Mouse (Mus musculus) MEL (cell line): Measurements from ENCODE around the gene Nkd1. TPM values are rescaled to one million over a fixed set of nuclear protein-coding genes. Genes with fewer than 3 reads are reported as not detected.

ENCODE experiments used
- DNase-seq: peaks from one replicate; pipeline ENCODE4 v3.0.0; 2011; ENCODE audit warnings: low read depth, low spot score
- H3K27ac ChIP-seq: 2 replicates; pipeline ENCODE4 v1.5.1; 2012; ENCODE audit warnings: low read depth, mild to moderate bottlenecking, control low read depth, low read length, moderate library complexity; ENCODE audit not compliant: control insufficient read depth
- H3K27me3 ChIP-seq, 2 experiments: fragments of 150-350 bp in 1 of 2; sonication (generic) in 1 of 2; 2 replicates each; pipeline ENCODE4 v1.6.1; 2012; ENCODE audit warnings: low read length in 2 of 2, mild to moderate bottlenecking in 2 of 2, improper control_type of control experiment in 1 of 2, moderate library complexity in 1 of 2; ENCODE audit not compliant: insufficient read depth in 2 of 2, control insufficient read depth in 1 of 2
- H3K36me3 ChIP-seq, 2 experiments: 2 replicates each; pipeline ENCODE4 v1.6.1; 2012 to 2014; ENCODE audit warnings: low read length in 2 of 2, improper control_type of control experiment in 1 of 2, inconsistent platforms in 1 of 2, mild to moderate bottlenecking in 1 of 2; ENCODE audit not compliant: insufficient read depth in 2 of 2, control insufficient read depth in 1 of 2
- H3K4me1 ChIP-seq, 2 experiments: fragments of 150-350 bp in 1 of 2; sonication (generic) in 1 of 2; 2 replicates each; pipeline ENCODE4 v1.6.1; 2012; ENCODE audit warnings: low read length in 2 of 2, improper control_type of control experiment in 1 of 2, mild to moderate bottlenecking in 1 of 2; ENCODE audit not compliant: insufficient read depth in 2 of 2, control insufficient read depth in 1 of 2
- H3K4me3 ChIP-seq, 2 experiments: fragments of 150-350 bp in 1 of 2; sonication (generic) in 1 of 2; 2 replicates each; pipeline ENCODE4 v1.5.1; 2012; ENCODE audit warnings: low read depth in 2 of 2, low read length in 2 of 2, mild to moderate bottlenecking in 2 of 2, moderate library complexity in 2 of 2, control low read depth in 1 of 2, improper control_type of control experiment in 1 of 2; ENCODE audit not compliant: control insufficient read depth in 1 of 2, insufficient read depth in 1 of 2
- H3K79me2 ChIP-seq: 2 replicates; pipeline ENCODE4 v1.6.1; 2012; ENCODE audit warnings: mild to moderate bottlenecking, low read length, moderate library complexity; ENCODE audit not compliant: control insufficient read depth, poor library complexity, insufficient read depth
- H3K9ac ChIP-seq: 2 replicates; pipeline ENCODE4 v1.6.1; 2012; ENCODE audit warnings: low read depth, mild to moderate bottlenecking, control low read depth, low read length, moderate library complexity; ENCODE audit not compliant: control insufficient read depth, poor library complexity, severe bottlenecking
- H3K9me3 ChIP-seq: fragments of 150-350 bp; sonication (generic); replicated peaks from 2 replicates; pipeline ENCODE4 v1.6.1; 2012; ENCODE audit warnings: mild to moderate bottlenecking, low read length, improper control_type of control experiment, moderate library complexity; ENCODE audit not compliant: insufficient read depth
- BHLHE40 ChIP-seq: IDR thresholded peaks from 2 replicates; pipeline ENCODE4 v1.6.1; 2012; ENCODE audit warnings: low read depth, mild to moderate bottlenecking, inconsistent platforms, low read length, improper control_type of control experiment, borderline replicate concordance
- CHD2 ChIP-seq: IDR thresholded peaks from 2 replicates; pipeline ENCODE4 v1.6.1; 2011; ENCODE audit warnings: low read length, improper control_type of control experiment
- CTCF ChIP-seq, 3 experiments: IDR thresholded peaks in 2 of 3; conservative IDR thresholded peaks in 1 of 3; 2 replicates each; pipeline ENCODE4 v1.5.1; 2011 to 2012; ENCODE audit warnings: low read length in 3 of 3, low read depth in 2 of 3, mild to moderate bottlenecking in 2 of 3, improper control_type of control experiment in 1 of 3, inconsistent platforms in 1 of 3, mixed read lengths in 1 of 3, moderate library complexity in 1 of 3; ENCODE audit not compliant: control insufficient read depth in 1 of 3, insufficient read depth in 1 of 3, poor library complexity in 1 of 3, severe bottlenecking in 1 of 3
- EP300 ChIP-seq, 2 experiments: IDR thresholded peaks; 2 replicates each; pipeline ENCODE4 v1.6.1; 2011; ENCODE audit warnings: improper control_type of control experiment in 2 of 2, low read length in 2 of 2, low read depth in 1 of 2, mild to moderate bottlenecking in 1 of 2
- ETS1 ChIP-seq: IDR thresholded peaks from 2 replicates; pipeline ENCODE4 v1.6.1; 2012; ENCODE audit warnings: low read depth, mild to moderate bottlenecking, inconsistent platforms, low read length, improper control_type of control experiment, moderate library complexity
- GATA1 ChIP-seq: IDR thresholded peaks from 2 replicates; pipeline ENCODE4 v1.6.1; 2011; ENCODE audit warnings: low read depth, low read length, improper control_type of control experiment
- JUND ChIP-seq: IDR thresholded peaks from 2 replicates; pipeline ENCODE4 v1.6.1; 2011; ENCODE audit warnings: low read depth, mild to moderate bottlenecking, improper control_type of control experiment, low read length
- KAT2A ChIP-seq: conservative IDR thresholded peaks from 2 replicates; pipeline ENCODE4 v1.6.1; 2012; ENCODE audit warnings: low read depth, low read length, improper control_type of control experiment, inconsistent platforms
- NELFE ChIP-seq: IDR thresholded peaks from 2 replicates; pipeline ENCODE4 v1.6.1; 2011; ENCODE audit warnings: low read depth, low read length, improper control_type of control experiment
- NRF1 ChIP-seq: IDR thresholded peaks from 2 replicates; pipeline ENCODE4 v1.6.1; 2014; ENCODE audit warnings: low read depth, mild to moderate bottlenecking, inconsistent platforms, low read length, improper control_type of control experiment, moderate library complexity; ENCODE audit not compliant: poor library complexity, insufficient read depth, severe bottlenecking
- RAD21 ChIP-seq: IDR thresholded peaks from 2 replicates; pipeline ENCODE4 v1.6.1; 2011; ENCODE audit warnings: mild to moderate bottlenecking, low read depth, low read length, improper control_type of control experiment
- RCOR1 ChIP-seq: IDR thresholded peaks from 2 replicates; pipeline ENCODE4 v1.6.1; 2012; ENCODE audit warnings: low read depth, mild to moderate bottlenecking, inconsistent platforms, low read length, improper control_type of control experiment
- SIN3A ChIP-seq: IDR thresholded peaks from 2 replicates; pipeline ENCODE4 v1.6.1; 2012; ENCODE audit warnings: low read length, improper control_type of control experiment, inconsistent platforms
- SMC3 ChIP-seq: IDR thresholded peaks from 2 replicates; pipeline ENCODE4 v1.6.1; 2011; ENCODE audit warnings: low read depth, low read length, improper control_type of control experiment
- TAL1 ChIP-seq: IDR thresholded peaks from 2 replicates; pipeline ENCODE4 v1.6.1; 2012; ENCODE audit warnings: mild to moderate bottlenecking, inconsistent platforms, low read length, moderate library complexity, mixed read lengths
- USF1 ChIP-seq: IDR thresholded peaks from 2 replicates; pipeline ENCODE4 v1.6.1; 2014; ENCODE audit warnings: low read depth, mild to moderate bottlenecking, inconsistent platforms, low read length, improper control_type of control experiment, moderate library complexity
- USF2 ChIP-seq, 2 experiments: IDR thresholded peaks; 2 replicates each; pipeline ENCODE4 v1.6.1; 2011 to 2012; ENCODE audit warnings: improper control_type of control experiment in 2 of 2, low read length in 2 of 2, borderline replicate concordance in 1 of 2, inconsistent platforms in 1 of 2, low read depth in 1 of 2, mild to moderate bottlenecking in 1 of 2; ENCODE audit not compliant: insufficient read depth in 1 of 2
- ZC3H11A ChIP-seq: IDR thresholded peaks from 2 replicates; pipeline ENCODE4 v1.6.1; 2012; ENCODE audit warnings: low read depth, mild to moderate bottlenecking, inconsistent platforms, low read length, improper control_type of control experiment
- ZKSCAN1 ChIP-seq: IDR thresholded peaks from 2 replicates; pipeline ENCODE4 v1.6.1; 2012; ENCODE audit warnings: low read depth, mild to moderate bottlenecking, inconsistent platforms, low read length, improper control_type of control experiment, moderate library complexity
- ZMIZ1 ChIP-seq: IDR thresholded peaks from 2 replicates; pipeline ENCODE4 v1.6.1; 2012; ENCODE audit warnings: low read depth, mild to moderate bottlenecking, inconsistent platforms, low read length, improper control_type of control experiment, moderate library complexity
- ZNF384 ChIP-seq: IDR thresholded peaks from 2 replicates; pipeline ENCODE4 v1.6.1; 2012; ENCODE audit warnings: low read depth, mild to moderate bottlenecking, inconsistent platforms, low read length, improper control_type of control experiment
- polyA plus RNA-seq, 2 experiments: library from polyadenylated mRNA; stranded (reverse) in 1 of 2; unstranded in 1 of 2; fragments of >175 nt in 1 of 2; fragments of >200 nt in 1 of 2; gene quantifications; 2 replicates each; pipeline versions ENCODE4 v1.2.1 to v1.2.4; 2012; ENCODE audit warnings: low replicate concordance in 2 of 2, low read depth in 1 of 2; ENCODE audit not compliant: insufficient read length in 2 of 2, insufficient read depth in 1 of 2, missing spikeins in 1 of 2
- total RNA-seq: library from RNA; depleted of rRNA; stranded (reverse); fragments of 300-350 nt; gene quantifications from 2 replicates; pipeline ENCODE4 v1.2.3, GENCODE M21; 2012

Gene Nkd1
- total and polyA plus RNA-seq, 3 experiments, result not detected

GRCm38 (mm10) chr8:88610271-88610670 is 89.1 kb downstream of the Nkd1 start:
- H3K27ac ChIP-seq, result no peak overlapping the region
- no peak overlapping the region for H3K4me3 ChIP-seq
- DNase-seq, result no peak
- H3K27me3 ChIP-seq, result no peaks in the 10 kb centered on the region; a peak in 1 of 4 replicates
- H3K9ac ChIP-seq, result no peak overlapping the region
- no peaks in the 10 kb centered on the region for H3K36me3 ChIP-seq
- no peaks in the 10 kb centered on the region for H3K4me1 ChIP-seq
- no peaks in the 10 kb centered on the region for H3K9me3 ChIP-seq
- H3K79me2 ChIP-seq, result no peaks in the 10 kb centered on the region
- TF ChIP-seq ETS1 (no peak), CTCF (IDR thresholded peaks at IDR 0.05 in 2 of 3, conservative IDR thresholded peaks at IDR 0.05 in 1 of 3; ENCODE audit: control insufficient read depth in 1 of 3, insufficient read depth in 1 of 3, low read depth in 2 of 3, low read length in 3 of 3, poor library complexity in 1 of 3, severe bottlenecking in 1 of 3) (no peak), BHLHE40 (no peak), USF1 (no peak), USF2 (IDR thresholded peaks at IDR 0.05; ENCODE audit: borderline replicate concordance in 1 of 2, insufficient read depth in 1 of 2, low read depth in 1 of 2, low read length in 2 of 2) (no peak), NRF1 (no peak), ZNF384 (no peak), RAD21 (no peak), EP300 (IDR thresholded peaks at IDR 0.05; ENCODE audit: low read depth in 1 of 2, low read length in 2 of 2) (no peak), ZC3H11A (no peak), SIN3A (no peak)

DNA sequence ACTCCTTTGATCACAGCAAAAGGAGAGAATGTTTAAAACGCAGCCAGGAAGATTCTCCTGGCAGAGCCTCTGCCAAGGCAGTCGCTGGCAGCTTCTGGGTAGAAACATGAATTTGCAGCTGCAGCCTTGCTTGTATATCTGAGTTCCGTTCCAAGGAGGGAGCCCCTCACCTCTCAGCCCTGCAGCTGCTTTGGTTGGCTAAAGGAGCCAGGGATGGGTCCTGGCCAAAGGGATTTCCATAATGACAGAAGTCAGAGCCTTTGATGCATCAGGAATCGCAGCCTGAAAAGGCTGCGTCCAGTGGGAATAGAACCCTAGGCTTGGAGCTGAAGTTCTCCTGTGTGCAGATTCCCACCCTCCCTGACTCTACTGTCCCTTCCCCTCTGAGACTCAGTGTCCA is 93.8 kb downstream of the Nkd1 start:
- H3K4me1 ChIP-seq, result no peaks in the 10 kb centered on the region
- no peak overlapping the region for H3K9ac ChIP-seq
- H3K27ac ChIP-seq, result no peak overlapping the region
- H3K79me2 ChIP-seq, result no peaks in the 10 kb centered on the region
- no peaks in the 10 kb centered on the region for H3K9me3 ChIP-seq
- no peaks in the 10 kb centered on the region; a peak in 1 of 4 replicates for H3K27me3 ChIP-seq
- TF ChIP-seq KAT2A (no peak), TAL1 (no peak), GATA1 (no peak), ZC3H11A (no peak), JUND (no peak), SMC3 (no peak), ZMIZ1 (no peak), ZKSCAN1 (no peak), BHLHE40 (no peak), USF1 (no peak), CHD2 (no peak), NELFE (no peak), RCOR1 (no peak), EP300 (IDR thresholded peaks at IDR 0.05; ENCODE audit: low read depth in 1 of 2, low read length in 2 of 2) (no peak), CTCF (IDR thresholded peaks at IDR 0.05 in 2 of 3, conservative IDR thresholded peaks at IDR 0.05 in 1 of 3; ENCODE audit: control insufficient read depth in 1 of 3, insufficient read depth in 1 of 3, low read depth in 2 of 3, low read length in 3 of 3, poor library complexity in 1 of 3, severe bottlenecking in 1 of 3) (no peak)
- no peaks in the 10 kb centered on the region for H3K36me3 ChIP-seq
- H3K4me3 ChIP-seq, result no peak overlapping the region
- no peak for DNase-seq
